Mouse (Mus musculus): ENCODE measurements around the gene Faf2.

DNA sequence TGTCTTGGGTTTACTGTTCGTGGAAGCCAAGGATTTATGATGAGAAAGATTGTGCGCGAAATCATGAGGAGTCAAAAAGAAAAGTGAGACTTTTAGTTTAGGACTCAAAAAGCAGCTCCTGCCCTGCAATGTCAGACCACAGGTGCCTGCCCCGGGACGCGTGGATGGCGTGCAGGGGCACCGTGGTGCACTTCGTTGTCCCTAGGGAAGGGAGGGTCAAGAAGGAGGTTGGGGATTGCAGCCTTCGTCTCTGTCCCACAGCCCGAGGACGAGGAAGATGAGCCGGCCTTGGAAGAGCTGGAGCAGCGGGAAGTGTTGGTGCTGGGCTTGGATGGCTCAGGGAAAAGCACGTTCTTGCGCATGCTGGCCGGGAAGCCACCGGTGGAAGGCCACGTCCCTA lies 46.1 kb upstream of the Faf2 start:
- no peak for TF ChIP-seq POLR2A (IDR thresholded peaks at IDR 0.05; ENCODE audit: control insufficient read depth in 1 of 2, insufficient read depth in 1 of 2, low read depth in 1 of 2, low read length in 2 of 2, poor library complexity in 1 of 2)
- no peak for TF ChIP-seq HCFC1 (IDR thresholded peaks at IDR 0.05; ENCODE audit: low read depth, low read length)
- TF ChIP-seq TAL1 (IDR thresholded peaks at IDR 0.05; ENCODE audit: low read length): no peak
- TF ChIP-seq ELF1 (IDR thresholded peaks at IDR 0.05; ENCODE audit: low read depth, low read length): no peak
- no peak for TF ChIP-seq ETS1 (IDR thresholded peaks at IDR 0.05; ENCODE audit: low read depth, low read length)
- TF ChIP-seq ZMIZ1 (IDR thresholded peaks at IDR 0.05; ENCODE audit: low read depth, low read length): no peak
- TF ChIP-seq MYB (IDR thresholded peaks at IDR 0.05; ENCODE audit: low read depth, low read length): no peak
- no peak for TF ChIP-seq POLR2AphosphoS2 (IDR thresholded peaks at IDR 0.05; ENCODE audit: low read length)
- TF ChIP-seq RAD21 (IDR thresholded peaks at IDR 0.05; ENCODE audit: low read depth, low read length): no peak
- TF ChIP-seq UBTF (IDR thresholded peaks at IDR 0.05; ENCODE audit: borderline replicate concordance, insufficient read depth, low read depth, low read length): no peak
- TF ChIP-seq CTCF (IDR thresholded peaks at IDR 0.05 in 2 of 3, conservative IDR thresholded peaks at IDR 0.05 in 1 of 3; ENCODE audit: control insufficient read depth in 1 of 3, insufficient read depth in 1 of 3, low read depth in 2 of 3, low read length in 3 of 3, poor library complexity in 1 of 3, severe bottlenecking in 1 of 3): no peak
- TF ChIP-seq MXI1 (IDR thresholded peaks at IDR 0.05; ENCODE audit: low read depth, low read length): no peak
- TF ChIP-seq BHLHE40 (IDR thresholded peaks at IDR 0.05; ENCODE audit: borderline replicate concordance, low read depth, low read length): no peak
